Mouse (Mus musculus) lung, postnatal 4 days (tissue): ENCODE results near the gene Hmga1.
A peak's percentile ranks its signal among the peaks of the same experiment; 100 is the strongest.

Experiments
- DNase-seq, 2 experiments: peaks; one replicate each; pipeline ENCODE4 v3.0.0; 2021

The Hmga1 gene

DNA sequence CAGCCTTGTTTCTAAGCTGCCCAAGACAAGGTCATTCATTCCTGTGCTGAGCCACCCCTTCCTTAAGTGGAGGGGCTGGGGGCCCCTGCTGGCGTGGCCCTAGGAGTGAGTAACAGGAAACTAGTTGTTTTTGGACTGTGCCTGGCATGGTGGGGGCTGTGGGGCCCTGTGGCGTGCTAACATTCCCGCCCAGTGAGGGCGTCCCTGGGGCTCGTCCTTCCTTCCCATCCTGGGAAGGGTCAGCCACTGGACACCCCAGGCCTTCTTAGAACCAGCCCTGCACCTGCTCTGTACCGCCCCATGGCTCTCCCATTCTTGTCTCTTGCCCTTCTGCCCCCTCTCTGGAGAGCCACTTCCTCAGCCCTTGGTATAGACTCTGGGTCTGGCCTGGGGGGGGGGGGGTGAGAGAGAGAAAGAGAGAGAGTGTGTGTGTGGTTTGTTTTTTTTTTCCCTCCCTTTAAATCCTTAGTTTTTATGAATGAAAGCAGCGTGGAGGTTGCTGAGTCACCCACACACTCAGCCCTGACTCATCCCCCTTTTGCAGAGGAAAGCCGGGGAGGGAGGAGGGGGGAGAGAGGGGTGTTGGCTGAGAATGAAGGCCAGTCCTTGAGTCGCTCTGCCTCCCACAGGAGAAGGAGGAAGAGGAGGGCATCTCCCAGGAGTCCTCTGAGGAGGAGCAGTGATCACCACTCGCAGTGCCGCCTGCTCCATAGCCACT, 5.7 kb downstream of the Hmga1 start:
- no peak for DNase-seq

DNA sequence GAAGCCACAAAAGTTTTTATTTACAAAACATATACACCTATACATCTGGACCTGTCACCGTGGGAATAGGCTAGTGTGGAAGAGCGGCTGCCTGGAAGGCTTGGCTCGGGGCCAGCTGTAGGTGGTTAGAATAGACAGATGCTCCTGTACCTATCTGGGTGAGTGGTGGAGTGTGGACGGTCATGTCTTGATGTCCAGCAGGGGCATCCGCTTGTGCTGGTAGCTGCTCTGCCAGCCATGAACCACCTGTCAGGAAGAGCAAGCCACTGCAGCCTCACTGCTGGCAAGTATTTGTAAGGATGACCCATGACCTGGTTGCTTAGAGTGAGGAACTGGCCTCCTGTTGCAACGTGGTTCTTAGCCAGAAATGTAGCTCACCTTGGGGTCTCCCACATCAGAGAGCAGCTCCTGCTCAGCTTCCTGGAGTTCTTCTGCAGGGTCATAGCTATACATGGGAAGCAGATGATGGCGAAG, 7.5 kb downstream of the Hmga1 start:
- no peak for DNase-seq

DNA sequence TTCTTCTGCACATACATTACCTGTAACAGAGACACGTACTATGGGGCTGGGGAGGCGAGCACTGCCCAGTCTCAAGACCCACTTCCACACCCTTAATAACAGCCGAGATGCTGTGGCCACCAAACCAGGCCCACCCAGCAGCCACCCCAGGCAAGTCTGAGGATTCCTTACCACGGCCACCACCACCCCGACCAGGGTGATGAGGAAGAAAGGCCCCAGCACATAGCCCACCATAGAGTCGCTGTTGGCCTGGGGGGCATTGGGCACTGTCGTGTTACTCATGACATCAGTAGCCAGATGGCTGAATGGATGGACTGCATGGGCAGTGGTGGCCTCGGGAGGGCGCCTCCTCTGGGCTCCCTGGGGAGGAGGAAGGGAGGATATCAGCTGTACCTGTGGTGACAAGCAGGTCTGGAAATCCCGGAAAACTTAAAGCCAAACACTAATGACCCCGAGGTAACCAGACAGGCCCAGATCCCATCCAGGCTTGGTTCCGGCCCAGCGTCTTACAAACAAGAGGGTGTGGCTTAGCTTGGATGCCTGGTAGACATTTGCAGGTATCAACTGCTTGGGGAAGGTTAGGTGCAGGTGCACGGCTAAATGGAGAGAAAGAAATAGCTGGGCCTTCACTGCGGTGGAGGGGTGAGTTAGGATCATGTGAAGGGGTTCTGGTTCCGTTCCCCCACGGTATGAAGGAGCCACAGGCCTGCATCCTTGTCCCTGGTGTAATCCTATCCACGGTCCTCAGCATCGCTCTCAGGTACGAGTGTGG, 8.3 kb downstream of the Hmga1 start:
- DNase-seq: peak in 1 of 2 experiments; percentile 49

DNA sequence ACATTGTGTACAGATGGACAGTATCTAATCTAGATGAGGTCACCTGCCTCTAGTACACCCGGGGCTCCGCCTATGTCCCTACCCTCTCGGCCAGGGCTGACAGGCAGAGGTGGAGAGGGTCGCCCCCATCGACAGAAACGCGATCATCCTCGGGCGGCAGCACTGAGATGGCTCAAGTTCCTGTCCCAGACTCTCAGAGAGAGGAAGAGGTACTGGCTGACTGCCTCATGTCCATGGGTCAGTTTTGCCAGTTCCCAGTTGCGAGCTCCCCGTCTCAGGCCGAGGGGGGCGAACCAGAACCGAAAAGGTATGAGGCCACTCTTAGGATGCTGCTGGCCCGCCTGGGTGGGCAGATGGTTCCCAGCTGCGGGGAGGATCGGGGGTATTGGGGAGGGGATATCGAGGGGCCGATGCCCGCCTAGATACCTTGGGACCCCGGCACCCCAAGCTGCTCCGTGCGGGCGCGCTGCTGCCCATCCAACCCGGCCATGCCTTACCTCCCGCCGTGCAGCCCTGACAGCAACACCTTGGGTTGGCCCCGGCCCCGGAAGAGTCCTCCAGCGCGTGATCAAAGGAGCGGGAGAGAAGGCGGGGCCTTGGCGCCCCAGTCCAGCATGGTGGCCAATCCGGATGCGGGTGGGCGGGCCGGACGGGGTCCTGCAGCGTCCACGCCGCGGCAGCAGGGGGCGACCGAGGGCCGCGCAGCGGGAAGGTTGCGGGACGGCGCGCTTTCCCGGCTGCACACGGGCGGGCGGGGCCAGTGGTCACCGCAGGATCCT, 9.1 kb downstream of the Hmga1 start, which contains the start of gene AI413582:
Gene AI413582, minus strand, starts transcription at position 594 of the 779 bp plus-strand sequence.
- DNase-seq: peak; percentile 96 to 99

DNA sequence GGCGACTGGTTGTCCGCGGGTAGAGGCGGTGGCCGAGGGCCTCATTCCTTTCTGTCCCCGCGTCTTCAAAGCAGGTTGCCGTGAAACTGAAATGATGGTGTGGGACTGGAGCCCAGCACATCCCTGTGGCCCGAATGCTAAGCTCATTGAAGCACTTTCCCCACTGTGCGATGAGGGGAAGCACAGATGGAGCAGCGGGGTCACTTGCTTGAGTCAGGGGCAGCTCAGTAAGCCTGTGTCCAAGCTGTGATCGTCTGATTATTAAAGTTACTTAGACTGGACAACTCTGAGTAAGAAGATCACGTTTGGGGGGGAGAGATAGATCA, 9.6 kb downstream of the Hmga1 start:
- no peak for DNase-seq

DNA sequence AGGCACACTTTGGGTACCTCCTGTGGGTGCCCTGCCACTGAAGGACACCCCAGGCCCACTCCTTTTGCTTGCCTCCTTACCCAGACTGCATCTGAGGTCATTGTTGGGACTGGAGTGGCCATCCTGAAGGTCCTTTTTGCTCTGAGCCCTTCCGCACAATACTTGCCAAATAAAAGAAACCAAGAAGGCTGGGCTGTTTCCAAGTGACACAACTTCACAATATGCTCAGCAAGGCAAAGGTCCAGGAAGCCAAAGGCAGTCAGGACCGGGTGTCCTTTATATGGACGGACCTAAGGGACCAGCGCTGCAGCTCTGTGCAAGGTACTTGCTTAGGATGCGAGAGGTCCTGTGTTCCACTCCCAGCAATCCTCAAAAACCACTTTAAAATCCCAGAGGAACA, 11.9 kb downstream of the Hmga1 start:
- no peak for DNase-seq

DNA sequence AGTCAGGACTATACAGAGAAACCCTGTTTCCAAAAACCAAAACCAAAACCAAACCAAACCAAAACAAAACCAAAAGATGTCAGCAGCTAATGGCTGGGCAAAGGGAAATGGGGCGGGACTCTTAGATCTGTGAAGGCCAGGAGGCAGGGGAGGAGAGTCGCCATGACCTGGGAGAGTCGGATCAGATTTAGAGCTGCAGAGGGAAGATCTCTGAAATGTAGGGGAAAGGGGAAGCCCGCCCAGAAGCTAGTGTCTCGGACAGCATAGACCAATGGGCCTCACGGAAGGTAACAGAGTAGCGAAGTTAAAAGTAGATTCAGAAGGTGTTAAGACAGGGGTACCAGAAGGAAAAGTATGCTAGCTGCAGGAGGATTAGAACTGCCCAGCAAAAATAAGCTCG, 15.0 kb downstream of the Hmga1 start:
- no peak for DNase-seq

DNA sequence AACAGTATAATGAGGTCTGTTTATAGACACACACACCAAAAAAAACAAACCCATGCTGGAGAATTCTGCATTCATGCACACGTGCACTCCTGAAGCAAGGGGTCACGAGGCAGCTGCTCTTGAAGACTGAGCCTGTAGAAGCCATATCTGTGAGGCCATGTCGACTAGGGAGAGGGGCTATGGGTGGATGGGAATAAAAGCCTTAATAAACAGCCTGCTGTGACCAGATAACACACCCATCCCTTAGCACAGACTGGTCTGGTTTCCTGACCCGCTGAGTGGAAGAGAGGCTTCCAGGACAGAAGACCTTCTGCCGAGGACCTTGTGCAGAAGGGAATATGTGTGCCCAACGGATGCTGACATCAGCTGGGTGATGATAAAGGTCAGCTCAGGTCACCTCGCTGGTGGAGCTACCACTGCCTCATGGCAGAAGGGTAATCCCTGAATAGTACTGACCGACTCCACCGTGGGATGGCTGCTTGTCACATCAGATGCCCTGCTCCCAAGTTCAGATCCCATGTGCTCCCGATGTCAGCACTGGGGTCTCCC, 17.5 kb downstream of the Hmga1 start:
- DNase-seq: no peak

DNA sequence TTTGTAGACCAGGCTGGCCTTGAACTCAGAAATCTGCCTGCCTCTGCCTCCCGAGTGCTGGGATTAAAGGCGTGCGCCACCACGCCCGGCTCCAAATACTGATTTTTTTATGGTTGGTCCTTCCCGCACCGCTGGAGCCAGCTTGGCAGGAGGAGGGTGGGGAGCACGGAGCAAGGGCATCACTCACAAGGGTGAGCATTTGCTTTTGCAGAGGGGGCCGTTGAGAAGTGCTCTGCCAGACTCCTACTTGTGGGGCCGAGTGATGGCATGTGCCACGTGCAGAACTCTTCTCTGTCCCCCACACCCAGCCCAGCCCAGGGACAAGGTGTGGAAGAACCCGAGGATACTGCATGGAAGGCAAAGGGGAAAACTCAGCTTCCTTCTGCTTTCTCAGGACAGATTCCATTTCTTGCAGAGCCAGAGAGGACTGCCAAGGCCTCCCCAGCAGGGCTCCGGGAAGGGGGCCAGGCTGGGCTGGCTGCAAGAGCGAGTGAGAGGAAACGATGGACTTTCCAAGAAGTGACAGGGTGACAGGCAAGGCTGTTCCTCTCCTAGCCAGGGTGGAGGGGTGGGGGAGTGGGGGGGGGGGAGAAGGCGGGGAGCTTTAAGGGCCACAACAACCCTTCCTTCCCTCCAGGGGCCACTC, 18.3 kb downstream of the Hmga1 start:
- DNase-seq: peak; percentile 75 to 92

DNA sequence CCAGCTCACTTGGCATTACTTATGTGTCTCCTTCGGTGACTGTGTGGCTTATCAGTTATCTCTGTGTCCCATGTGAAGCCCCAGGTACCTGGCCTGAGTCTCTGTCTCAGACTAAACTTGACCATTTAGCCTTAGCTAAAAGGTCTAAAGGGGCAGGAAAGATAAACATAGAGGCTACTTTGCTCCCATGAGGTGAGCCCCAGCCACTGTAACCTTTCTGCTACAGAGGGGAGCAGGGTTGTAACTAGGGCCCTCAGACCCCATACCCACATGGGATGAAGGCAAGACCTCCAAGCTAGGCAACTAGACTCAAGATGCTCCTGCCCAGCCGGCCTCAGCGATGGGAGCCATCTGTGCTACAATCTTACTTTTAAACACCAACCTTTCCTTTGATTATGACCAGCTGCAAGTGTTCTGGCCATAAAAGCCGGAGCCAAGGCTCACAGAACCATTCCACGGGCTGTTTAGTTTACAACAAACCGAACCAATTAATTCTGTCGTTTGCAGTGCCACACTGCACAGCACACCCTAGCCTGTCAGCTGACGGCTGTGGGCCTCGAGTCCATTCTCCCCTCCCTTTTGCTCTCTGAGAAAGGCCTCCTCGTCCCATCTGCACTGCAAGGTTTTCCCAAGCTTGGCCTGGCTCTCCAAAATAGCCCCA, 18.9 kb downstream of the Hmga1 start:
- DNase-seq: peak in 1 of 2 experiments; percentile 58

DNA sequence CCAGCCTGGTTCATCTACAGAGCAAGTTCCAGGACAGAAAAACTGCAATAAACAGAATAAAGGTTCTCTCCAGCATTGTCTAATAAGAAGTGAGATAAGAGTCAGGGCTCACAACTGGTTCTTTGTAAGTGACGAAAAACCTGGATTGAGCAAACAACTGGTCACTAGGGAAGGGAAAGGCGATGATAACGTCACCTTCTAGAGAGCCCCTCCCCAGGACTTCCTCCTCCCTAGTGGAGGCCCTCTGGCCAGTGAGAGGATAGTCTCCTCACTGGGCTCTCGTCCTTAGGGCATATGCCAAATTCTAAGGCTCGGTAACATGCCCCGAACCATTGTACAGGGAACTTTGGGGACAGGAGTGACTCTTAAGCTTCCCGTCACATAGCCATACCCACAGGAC, 19.8 kb downstream of the Hmga1 start:
- DNase-seq: no peak

DNA sequence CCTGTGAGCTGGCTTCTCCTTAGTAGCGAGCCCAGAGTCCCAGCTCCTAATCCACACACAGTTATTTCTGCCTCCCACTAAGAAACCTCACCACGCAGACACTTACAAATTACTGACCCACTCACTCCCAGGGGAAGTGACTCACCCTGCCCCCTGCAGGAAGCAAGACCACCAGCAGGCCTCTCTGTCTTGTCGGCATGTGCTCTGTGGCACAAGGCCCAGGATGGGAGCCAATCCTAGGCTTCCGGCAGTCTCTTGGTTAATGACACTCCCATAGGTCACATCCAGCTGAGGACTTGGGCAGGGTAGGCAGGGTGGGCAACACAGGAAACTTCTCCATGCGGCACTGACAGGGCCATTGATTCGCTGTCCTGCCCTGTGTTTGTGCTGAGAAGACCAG, 21.2 kb downstream of the Hmga1 start:
- peak; percentile 46 to 55 for DNase-seq

DNA sequence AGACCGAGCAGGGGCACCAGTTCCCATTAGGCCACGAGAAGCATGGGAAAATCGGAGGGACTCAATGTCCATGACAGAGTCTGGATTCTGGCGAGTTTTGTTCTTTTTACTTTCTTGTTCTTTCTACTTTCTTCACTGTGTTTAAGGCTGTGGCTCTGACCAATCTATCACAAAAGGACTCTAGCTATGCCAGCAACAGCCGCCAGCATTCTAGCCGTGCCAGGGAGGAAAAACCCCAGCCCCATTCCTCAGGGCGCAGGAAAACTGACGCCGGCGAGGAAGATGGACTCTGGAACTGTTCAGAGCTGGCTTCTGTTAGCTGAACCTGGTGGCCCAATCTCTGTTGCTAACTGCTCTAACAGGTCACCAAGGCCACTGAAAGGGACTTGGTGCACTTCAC, 22.2 kb downstream of the Hmga1 start:
- no peak for DNase-seq

DNA sequence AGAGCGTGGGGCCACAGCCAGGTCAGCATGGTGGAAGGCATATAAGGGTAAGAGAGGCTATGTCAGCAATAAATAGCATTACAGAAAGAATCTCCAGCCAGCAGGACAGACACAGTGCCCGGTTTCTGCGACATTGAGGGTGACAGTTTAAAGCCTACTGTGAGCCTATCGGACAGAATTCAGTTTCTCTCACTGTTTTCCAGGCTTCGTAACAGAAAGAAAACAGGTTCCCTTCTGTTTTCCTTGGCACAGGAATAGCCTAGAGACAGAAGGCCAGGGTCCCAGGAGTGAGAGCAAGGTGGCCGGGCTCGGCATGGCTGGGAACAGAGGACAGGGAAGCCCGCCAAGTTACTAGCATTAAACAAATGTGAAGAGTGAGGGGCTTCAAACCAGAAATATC, 23.5 kb downstream of the Hmga1 start:
- DNase-seq: no peak

DNA sequence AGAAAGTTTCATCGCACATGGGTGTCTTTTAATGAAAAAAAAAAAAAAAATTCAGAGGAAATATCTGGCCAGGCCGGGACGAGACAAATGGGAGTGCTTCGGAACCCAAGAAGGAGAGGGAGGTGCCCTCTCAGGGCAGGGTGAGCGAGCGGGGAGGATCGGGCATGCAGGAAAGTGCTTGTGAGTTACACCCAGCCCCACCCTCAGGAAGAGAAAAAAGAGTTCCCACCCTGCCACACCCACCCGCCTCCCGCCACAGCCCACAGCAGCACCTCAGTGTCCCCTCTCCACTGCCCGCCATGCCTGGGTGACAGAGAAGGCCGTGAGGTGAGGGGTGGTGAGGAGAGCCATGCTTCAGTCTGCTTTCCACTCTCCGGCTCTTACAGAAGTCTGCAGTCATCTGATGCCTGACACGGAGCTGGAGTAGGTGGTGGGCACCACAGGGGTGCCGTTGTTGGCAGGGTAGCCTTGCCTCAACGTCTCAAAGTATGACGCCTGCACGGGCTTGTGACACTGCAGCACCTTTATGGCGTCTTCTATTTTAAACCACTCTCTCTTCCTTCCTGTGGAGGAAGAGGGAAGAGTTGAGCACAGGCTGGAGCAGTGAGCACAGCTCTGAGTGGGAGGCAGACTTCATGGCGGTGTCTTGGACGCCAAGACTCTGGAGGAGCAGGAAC, 24.2 kb downstream of the Hmga1 start:
- no peak for DNase-seq

DNA sequence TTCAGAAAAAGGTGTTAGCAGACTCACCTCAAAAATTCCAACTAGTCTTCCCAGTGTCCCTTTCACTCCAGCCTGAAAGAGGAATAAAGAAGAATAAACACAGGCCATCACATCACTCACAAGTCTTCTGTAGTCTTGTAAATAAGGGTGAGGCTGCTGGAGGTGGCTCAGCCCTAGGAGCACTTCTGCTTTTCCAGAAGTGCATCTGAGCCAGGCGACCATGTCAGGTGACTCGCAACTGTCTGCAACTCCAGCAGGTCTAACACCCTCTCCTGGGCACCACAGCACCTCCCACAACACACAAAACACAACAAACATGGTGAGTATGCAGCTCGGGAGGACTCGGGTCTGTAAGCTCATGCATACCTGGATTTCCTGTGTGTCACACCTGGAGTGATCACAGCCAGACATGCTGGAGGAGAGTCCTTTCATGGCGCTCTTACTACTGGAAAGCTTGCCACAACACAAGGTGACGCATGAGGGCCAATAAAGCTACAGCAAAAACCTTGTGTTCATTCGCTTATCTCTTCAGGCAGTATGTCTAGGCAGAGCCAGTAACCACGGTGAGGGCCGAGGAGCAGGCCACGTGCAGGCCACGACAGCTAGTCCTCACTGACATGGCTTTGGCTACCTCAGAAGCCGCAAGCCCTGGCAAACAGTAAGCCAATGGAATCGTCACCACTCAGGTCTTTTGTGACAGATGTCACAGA, 27.0 kb downstream of the Hmga1 start:
- DNase-seq: no peak

DNA sequence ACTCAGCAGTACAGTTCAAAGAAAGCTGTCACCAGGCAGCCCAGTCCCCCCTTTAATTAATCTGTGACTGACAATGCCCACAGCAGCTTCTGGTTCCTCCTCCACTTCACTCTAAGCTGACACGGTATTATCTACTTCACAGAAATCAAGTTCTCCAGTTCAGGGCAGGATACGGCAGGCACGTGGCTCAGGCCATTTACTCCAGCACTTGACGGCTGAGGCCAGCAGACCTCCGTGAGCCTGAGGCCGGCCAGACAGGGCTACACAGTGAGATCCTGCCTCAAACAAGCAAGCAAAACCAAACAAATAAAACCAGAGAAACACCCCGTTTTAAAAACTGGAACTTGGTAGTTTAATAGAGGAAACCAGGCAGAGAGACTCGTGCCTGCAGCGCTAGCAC, 30.4 kb downstream of the Hmga1 start:
- DNase-seq: no peak

DNA sequence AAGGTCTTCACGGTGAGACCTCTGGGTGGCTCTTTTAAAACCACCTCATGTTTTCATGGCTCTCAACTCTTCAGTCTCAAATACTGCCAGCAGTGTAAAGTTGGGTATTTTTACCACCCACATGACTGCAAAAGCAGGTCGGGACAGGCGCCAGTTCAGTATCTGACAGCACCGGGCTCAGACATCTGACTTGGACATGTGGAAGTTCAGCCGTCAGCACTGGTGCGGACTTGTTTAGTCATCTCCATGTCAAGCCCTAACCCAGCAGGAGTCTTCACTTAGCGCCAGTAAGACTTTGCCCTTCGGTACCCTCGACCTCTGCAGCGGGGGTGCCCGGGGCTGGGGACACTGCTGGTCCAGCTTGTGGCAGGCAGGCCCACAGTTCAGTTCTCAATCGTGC, 31.0 kb downstream of the Hmga1 start:
- no peak for DNase-seq

DNA sequence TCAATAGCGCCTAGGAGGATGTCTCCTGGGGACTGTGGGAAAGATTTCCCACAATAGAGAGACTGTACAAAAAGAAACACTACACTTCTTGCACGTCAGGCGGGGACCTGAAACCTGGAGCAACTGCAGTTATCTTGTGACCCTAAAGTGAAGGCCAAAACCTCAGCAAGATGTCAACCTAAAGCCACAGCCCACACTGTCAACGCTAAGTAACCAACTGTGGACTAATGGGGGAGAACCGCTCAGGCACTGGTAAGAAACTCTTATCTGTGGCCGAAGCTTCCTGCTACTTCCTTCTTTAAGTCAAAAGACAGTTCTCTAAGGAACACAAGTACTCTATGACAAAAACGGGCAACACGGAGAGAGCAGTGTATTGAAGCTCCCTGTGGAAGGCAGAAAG, 31.9 kb downstream of the Hmga1 start:
- no peak for DNase-seq

DNA sequence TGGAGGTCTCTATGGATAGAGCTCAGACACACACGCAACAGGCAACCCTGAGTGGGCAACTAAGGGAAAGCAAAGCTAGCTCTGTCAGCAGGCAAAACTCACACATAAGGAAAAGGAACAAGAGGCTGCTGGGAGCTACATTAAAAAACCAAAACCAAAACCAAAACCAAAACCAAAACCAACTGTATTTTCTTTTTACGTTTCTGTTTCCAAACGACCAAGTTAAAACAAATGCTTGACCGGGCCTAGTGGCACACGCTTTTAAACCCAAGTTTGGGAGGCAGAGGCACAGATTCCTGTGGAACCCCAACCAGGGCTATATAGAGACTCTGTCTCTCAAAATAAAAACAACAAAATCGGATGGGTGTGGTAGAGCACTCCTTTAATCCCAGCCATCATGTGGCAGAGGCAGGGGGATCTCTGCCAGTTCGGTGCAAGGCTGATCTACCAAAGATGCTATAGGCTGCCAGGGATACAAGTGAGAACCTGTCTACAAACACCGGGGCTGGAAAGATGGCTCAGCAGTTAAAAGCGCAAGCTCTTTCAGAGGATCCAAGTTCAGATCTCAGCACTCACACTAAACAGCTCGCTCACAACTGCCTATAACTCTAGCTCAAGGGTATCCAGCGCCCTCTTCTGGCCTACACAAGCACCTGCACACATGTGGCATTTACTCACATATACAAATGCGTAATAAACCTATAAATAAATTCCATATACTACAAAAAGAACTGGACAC, 35.7 kb downstream of the Hmga1 start:
- no peak for DNase-seq
